Mouse (Mus musculus) adrenal gland, adult 8-10 months (tissue): ENCODE data around the gene Hspbap1. TPM values are rescaled to one million over a fixed set of nuclear protein-coding genes. Genes with fewer than 3 reads are reported as not detected.

Source experiments
- DNase-seq: peaks from one replicate; pipeline ENCODE4 v3.0.0; 2022
- total RNA-seq, 4 experiments: library from RNA; stranded (reverse); gene quantifications; 2 replicates each; pipeline ENCODE4 v1.2.4; 2022

The Hspbap1 gene
- total RNA-seq, 4 experiments from 2014 or later = 6.6 to 9.8 (median 7.8) TPM

DNA sequence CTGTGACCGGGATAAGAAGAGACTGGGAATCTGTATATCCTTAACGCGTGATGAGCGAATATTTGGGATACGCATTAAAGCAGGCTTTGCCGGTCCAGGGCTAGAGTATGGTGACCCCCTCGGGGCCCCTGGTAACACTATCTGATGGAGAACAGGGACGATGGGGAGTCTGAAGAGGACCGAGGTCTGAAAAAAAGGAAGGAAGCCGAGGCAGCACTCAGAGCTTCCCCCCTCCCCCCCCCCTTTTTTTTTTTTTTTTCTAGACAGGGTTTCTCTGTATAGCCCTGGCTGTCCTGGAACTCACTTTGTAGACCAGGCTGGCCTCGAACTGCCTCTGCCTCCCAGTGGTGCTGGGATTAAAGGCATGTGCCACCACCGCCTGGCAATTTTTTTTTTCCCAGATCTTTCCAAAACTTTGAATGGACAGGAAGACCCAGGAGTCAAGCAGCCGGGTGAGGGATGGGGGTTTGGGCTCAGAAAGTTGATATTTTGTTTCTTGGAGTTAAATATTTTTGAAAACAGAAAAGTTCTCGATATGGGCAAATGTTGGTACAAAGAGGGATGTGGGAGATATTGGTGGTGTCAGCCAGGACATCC, 102.3 kb downstream of the Hspbap1 start:
- DNase-seq = no peak

DNA sequence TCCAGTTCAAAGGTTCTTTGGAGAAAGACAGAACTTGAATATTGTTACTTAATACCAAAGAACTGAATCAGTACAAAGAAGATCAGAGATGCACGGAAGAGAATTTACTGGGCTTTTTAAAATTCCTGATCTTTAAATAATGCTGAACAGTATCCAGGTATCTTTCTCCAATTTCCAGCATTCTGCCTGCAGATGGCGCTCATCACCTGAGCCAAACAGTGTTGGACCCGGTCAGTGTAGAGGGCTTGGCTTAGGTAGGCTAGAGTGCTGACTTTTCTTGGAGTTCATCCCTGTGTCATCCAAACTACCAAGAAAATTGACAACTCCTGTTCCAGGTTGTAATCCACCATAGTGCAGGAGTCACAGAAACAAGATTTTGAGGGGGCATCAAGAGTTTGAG, 104.2 kb downstream of the Hspbap1 start:
- DNase-seq = peak; percentile 56

Other genes starting within 250 kb of the Hspbap1 start
- gene Sema5b, start 229.2 kb upstream of the Hspbap1 start, total RNA-seq = 10 to 100 TPM in 2 of 4 experiments, 1 to 10 TPM in 2; 1.1 to 33.5 (median 15.4) TPM
- gene Dirc2, start 1.0 kb upstream of the Hspbap1 start, total RNA-seq = 10 to 100 TPM; 32.3 to 57.3 (median 43.9) TPM
- 10 to 100 TPM; 11.7 to 16.3 (median 15.5) TPM for gene Parp14, start 101.2 kb downstream of the Hspbap1 start, total RNA-seq
- 10 to 100 TPM; 13.3 to 19.8 (median 15.6) TPM for gene Parp9, start 168.1 kb downstream of the Hspbap1 start, total RNA-seq
- 10 to 100 TPM in 2 of 4 experiments, 1 to 10 TPM in 2; 8.2 to 14.3 (median 11.2) TPM for gene Dtx3l, start 168.8 kb downstream of the Hspbap1 start, total RNA-seq
- 10 to 100 TPM; 63.4 to 91.0 (median 68.9) TPM for gene Kpna1, start 208.4 kb downstream of the Hspbap1 start, total RNA-seq